Mouse (Mus musculus) embryonic facial prominence, embryonic 14.5 days (tissue): ENCODE results near the gene Cyld. TPM values are rescaled to one million over a fixed set of nuclear protein-coding genes. Genes with fewer than 3 reads are reported as not detected.
A peak's percentile ranks its signal among the peaks of the same experiment; 100 is the strongest.

ENCODE experiments used
- ATAC-seq: fragments of 200-750 bp; cut with Nextera tagmentation; 2 replicates; pipeline ENCODE4 v1.8.0; 2017; ENCODE audit warnings: low read depth, moderate number of reproducible peaks, moderate TSS enrichment
- DNase-seq: peaks from one replicate; pipeline ENCODE4 v3.0.0-alpha.2; 2015; ENCODE audit warnings: low spot score
- H3K27ac ChIP-seq: fragments of 300-500 bp; sonication (generic); replicated peaks from 2 replicates; pipeline ENCODE4 v1.5.1; 2014; ENCODE audit warnings: low read depth, mild to moderate bottlenecking, low read length, moderate library complexity
- H3K27me3 ChIP-seq: fragments of 300-500 bp; sonication (generic); replicated peaks from 2 replicates; pipeline ENCODE4 v1.6.1; 2014; ENCODE audit warnings: low read length; ENCODE audit not compliant: control insufficient read depth, insufficient read depth
- H3K36me3 ChIP-seq: fragments of 300-500 bp; sonication (generic); 2 replicates; pipeline ENCODE4 v1.6.1; 2014; ENCODE audit warnings: low read length, mixed read lengths; ENCODE audit not compliant: control insufficient read depth, insufficient read depth
- H3K4me1 ChIP-seq: fragments of 300-500 bp; sonication (generic); 2 replicates; pipeline ENCODE4 v1.6.1; 2014; ENCODE audit warnings: antibody characterized with exemption, low read length; ENCODE audit not compliant: control insufficient read depth, insufficient read depth
- H3K4me2 ChIP-seq: fragments of 300-500 bp; sonication (generic); 2 replicates; pipeline ENCODE4 v1.6.1; 2014; ENCODE audit warnings: low read depth, mild to moderate bottlenecking, low read length, moderate library complexity, mixed read lengths
- H3K4me3 ChIP-seq: fragments of 300-500 bp; sonication (generic); 2 replicates; pipeline ENCODE4 v1.5.1; 2014; ENCODE audit warnings: low read depth, mild to moderate bottlenecking, low read length
- H3K9ac ChIP-seq: fragments of 300-500 bp; sonication (generic); 2 replicates; pipeline ENCODE4 v1.6.1; 2014; ENCODE audit warnings: low read depth, mild to moderate bottlenecking, low read length, moderate library complexity, mixed read lengths
- H3K9me3 ChIP-seq: fragments of 300-500 bp; sonication (generic); 2 replicates; pipeline ENCODE4 v1.6.1; 2016; ENCODE audit warnings: low read length; ENCODE audit not compliant: control insufficient read depth
- WGBS: fragments of 180-500 bp; shearing (Covaris S2); extraction: QIAGEN DNeasy Blood & Tissue Kit; methylation state at CpG from one replicate; pipeline ENCODE4 v1.1.7; 2014; 5-methylcytosine and 5-hydroxymethylcytosine counted together
- polyA plus RNA-seq: library from polyadenylated mRNA; unstranded; fragments of >200 nt; fragmentation: Nextera tagmentation; extraction: Ambion mirVana; gene quantifications from 2 replicates; pipeline ENCODE4 v1.2.1, GENCODE M21; 2014

Cyld gene
- polyA plus RNA-seq, 1 experiment from 2014 or later, result 12.0 TPM

DNA sequence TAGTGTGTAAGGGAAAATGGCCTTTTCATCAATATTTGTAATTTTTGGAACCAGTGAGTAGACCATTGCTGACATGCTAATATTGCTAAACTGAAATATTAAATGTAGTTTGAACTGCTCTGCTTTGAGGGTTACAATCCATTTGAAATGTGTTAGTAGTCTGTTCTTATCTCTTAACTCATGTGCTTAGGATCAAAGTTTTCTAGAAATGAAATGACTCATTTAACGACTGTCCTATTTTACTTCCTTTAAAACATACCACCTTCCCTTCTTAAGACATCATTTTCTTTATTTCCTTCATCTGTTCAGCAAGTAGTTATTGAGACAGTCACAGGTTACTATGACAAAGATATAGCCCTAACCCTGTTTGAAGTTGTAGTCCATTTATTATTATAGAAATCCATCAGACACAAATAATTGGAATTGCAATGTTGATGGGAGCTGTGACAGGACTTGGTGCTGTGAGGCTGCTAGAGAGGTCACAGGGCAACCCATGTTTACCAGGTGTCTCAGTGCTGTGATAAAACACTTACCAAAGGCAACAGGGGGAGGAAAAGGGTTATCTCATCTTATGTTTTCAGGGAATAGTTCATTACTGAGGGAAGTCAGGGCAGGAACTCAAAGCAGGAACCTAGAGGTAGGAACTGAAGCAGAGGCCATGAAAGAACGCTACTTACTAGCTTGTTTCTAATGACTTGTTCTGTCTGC lies 26.6 kb downstream of the Cyld start:
- Histone ChIP-seq H3K9me3 (no peaks in the 10 kb centered on the region), H3K9ac (no peak overlapping the region), H3K27ac (no peak overlapping the region), H3K27me3 (no peaks in the 10 kb centered on the region), H3K4me3 (no peak overlapping the region), H3K36me3 (peaks cover 42% of the 10 kb centered on the region), H3K4me1 (no peaks in the 10 kb centered on the region), H3K4me2 (no peak overlapping the region)
- 88% methylated on average over 2 of the region's 2 CpGs for WGBS
- no peak for ATAC-seq
- DNase-seq, result no peak

DNA sequence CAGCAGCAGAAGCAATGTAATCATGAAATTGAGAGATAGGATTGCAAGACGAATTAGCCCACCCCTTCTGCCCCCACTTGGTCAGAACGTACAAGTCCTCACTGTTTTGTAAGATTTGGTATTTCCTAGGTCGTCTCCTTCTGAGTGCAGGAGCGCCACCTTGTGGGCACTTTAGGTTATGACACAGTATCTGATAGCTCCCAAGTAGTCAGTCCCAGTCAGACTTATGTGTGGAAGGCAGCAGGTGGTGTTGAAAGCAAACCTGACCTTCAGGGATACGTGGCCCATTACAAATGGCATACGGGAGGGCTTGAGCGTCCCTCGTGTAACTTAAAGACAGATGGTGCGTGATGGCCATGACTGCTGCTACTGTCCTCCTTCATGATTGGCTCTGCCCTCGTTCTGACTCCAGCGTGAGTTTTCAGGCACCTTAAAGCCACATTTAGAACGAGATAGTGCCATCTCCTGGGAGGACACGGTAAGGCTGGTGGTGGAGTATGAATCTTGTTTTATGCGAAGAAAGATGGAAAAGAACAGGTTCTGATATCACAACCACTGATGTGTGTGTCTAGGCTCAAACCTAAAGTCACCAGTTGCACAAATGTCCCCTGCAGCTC lies 58.5 kb downstream of the Cyld start:
- WGBS, result 2% methylated on average over 14 of the region's 14 CpGs
- Histone ChIP-seq H3K27ac (no peak overlapping the region), H3K9ac (no peak overlapping the region), H3K4me2 (peak overlapping the region; percentile 43), H3K9me3 (no peaks in the 10 kb centered on the region), H3K27me3 (no peaks in the 10 kb centered on the region), H3K36me3 (no peaks in the 10 kb centered on the region), H3K4me3 (no peak overlapping the region), H3K4me1 (no peaks in the 10 kb centered on the region)
- ATAC-seq (peak; percentile 82), DNase-seq (peak; percentile 90)

DNA sequence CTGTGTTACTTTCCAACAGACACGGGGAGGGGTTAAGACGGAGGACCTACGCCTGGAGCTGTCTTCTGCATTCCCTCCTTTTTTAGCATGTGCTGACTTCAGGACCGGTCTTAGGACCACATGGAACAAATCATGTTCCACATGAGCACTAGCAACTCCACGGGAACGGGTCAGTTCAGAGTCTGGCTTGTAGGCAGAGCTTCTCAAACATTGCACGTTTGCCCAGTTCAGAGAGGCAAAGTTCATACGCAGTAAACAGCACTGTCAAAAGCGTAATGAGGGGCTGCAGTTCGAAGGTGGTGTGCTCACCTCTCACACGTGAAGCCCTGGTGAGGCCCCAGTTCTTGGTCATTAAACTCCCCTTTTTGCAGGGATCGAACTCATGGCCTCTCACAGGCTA lies 65.2 kb downstream of the Cyld start:
- Histone ChIP-seq H3K4me3 (no peak overlapping the region), H3K4me2 (no peak overlapping the region), H3K4me1 (no peaks in the 10 kb centered on the region), H3K27me3 (no peaks in the 10 kb centered on the region), H3K9ac (no peak overlapping the region), H3K27ac (no peak overlapping the region), H3K36me3 (no peaks in the 10 kb centered on the region), H3K9me3 (no peaks in the 10 kb centered on the region)
- no peak for ATAC-seq
- WGBS, result 71% methylated on average over 12 of the region's 12 CpGs
- no peak for DNase-seq

DNA sequence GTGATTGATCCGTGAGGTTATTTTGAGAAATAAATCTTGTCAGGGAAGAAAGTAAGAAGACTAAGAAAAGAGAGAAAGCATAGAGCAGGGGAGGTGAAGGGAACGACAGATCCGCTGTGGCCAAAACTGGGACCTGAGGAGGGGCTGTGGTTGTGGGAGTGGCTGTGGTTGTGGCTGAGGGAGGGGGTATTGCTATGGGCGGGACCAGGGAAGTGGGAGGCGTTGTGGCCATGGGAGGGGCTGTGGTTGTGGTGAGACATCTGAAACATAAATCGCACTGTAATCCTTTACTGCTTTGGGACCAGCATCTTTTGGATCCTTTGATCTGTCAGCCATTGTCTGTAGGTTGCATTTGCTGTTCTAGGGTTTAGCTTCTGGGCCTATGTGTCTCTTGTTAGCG lies 74.4 kb downstream of the Cyld start:
- WGBS, result 80% methylated on average over 5 of the region's 7 CpGs
- no peak for ATAC-seq

DNA sequence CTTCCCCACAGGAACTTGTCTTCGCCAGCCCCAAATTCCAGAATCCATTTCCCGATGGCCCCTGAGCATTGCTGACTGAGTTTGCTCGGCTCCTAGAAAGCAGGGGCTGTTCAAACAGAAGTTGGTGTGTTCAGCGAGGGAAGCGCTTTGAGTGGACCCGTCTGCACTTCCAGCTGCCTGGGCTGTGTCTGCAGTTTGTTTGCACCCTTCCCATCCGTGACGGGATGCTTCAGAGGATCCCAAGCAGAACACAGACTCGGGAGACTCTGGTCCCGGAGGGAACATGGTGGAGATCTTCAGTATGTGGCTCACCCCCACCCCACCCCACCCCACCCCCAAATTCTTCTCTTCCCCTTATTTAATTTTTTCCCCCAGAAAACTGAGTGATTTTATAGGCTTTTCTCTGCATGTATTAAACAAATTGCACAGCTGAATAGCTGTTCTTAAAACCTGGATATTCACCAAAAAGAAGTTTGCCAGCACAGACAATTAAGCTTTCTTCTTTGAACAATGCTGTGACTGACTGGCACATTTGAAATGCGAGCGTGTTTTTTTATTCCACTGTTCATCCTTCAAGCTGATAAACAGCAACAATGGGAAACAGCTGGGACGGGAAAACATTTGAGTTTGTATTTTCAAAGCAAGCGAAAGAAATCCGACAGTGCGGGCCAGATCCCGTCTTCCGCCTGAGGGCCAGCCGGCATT lies 77.9 kb downstream of the Cyld start:
- Histone ChIP-seq H3K4me2 (peak overlapping the region; percentile 25), H3K27me3 (no peaks in the 10 kb centered on the region), H3K27ac (no peak overlapping the region; the same call in 1 of the 2 replicates), H3K36me3 (no peaks in the 10 kb centered on the region), H3K4me3 (no peak overlapping the region), H3K4me1 (peaks cover 8% of the 10 kb centered on the region), H3K9ac (no peak overlapping the region), H3K9me3 (peaks cover 5% of the 10 kb centered on the region; the same call in 1 of the 2 replicates)
- ATAC-seq, result no peak; the same call in 1 of the 2 replicates
- WGBS, result 28% methylated on average over 19 of the region's 19 CpGs
- DNase-seq, result peak; percentile 73

More for the DNA sequence above, 74.4 kb downstream of the Cyld start:
- H3K4me2 ChIP-seq, result no peak overlapping the region
- no peak overlapping the region for H3K4me3 ChIP-seq
- peaks cover 5% of the 10 kb centered on the region; the same call in 1 of the 2 replicates for H3K9me3 ChIP-seq
- no peak for DNase-seq
- H3K36me3 ChIP-seq, result no peaks in the 10 kb centered on the region
- H3K9ac ChIP-seq, result no peak overlapping the region
- H3K27ac ChIP-seq, result no peak overlapping the region
- H3K4me1 ChIP-seq, result peaks cover 8% of the 10 kb centered on the region
- no peaks in the 10 kb centered on the region for H3K27me3 ChIP-seq

DNA sequence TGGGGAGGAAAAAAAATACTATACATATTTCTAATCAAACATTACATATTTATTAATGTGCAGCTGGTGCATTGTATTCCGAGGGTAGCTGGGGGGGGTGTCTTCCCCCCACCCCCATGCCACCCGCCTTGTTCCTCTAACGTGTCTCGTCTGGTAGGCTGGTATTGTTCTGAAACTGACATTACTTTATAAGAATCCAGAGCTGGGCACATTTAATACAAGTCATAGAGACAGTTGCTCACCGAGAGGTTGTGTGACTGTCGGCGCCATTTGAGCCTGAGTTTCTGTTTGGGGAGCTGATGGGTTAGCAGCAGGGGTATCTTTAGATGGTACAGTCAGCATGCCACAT lies 78.4 kb downstream of the Cyld start:
- Histone ChIP-seq H3K4me2 (peak overlapping the region; percentile 25; the same call in 1 of the 2 replicates), H3K4me3 (no peak overlapping the region), H3K9ac (no peak overlapping the region), H3K4me1 (peaks cover 8% of the 10 kb centered on the region), H3K27ac (no peak overlapping the region; the same call in 1 of the 2 replicates), H3K9me3 (0 out of 2 replicates have a peak, but pooled peaks cover under 1% of the 10 kb centered on the region), H3K27me3 (no peaks in the 10 kb centered on the region), H3K36me3 (no peaks in the 10 kb centered on the region)
- 60% methylated on average over 7 of the region's 7 CpGs for WGBS
- DNase-seq, result no peak
- no peak for ATAC-seq

DNA sequence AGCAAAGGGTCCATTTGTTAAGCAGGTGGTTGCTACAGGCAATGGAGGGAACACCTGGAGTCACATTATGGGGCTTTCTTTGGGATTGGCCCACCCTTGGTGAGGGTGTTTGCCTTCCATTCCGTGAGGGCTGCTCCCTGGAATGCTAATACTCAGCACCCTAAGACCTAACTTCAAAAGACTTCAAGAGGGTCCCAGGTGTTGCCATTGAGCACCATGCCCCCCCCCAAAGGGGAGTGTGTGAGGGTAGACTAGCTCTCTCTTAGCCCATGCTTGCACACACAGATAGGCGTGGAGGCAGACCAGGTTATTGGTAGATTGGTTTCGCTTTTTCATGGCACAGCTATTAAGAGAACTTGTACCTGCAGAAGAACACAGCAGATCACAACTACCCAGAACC lies 83.3 kb downstream of the Cyld start:
- 70% methylated on average over 3 of the region's 3 CpGs for WGBS

DNA sequence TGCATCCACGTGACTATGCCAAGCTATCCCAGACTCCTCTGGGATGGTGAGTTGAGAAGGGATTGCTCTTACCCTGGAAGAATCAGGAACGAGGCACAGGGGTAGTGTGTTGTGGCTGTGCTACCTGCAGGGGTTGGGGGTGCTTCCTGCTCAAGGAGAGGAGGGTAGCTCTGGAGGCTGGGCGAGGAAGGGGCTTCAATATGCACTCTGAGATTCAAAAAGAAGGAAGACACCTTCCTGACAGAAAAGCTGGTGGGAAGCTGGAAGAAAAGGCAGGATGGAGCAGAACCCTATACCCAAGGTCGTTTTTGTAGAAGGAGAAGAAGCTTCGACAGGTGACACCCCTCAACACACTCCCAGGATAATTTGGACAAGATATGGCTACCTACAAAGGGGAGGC lies 84.5 kb downstream of the Cyld start:
- Histone ChIP-seq H3K4me1 (no peaks in the 10 kb centered on the region), H3K9ac (no peak overlapping the region), H3K9me3 (no peaks in the 10 kb centered on the region), H3K4me3 (no peak overlapping the region), H3K36me3 (no peaks in the 10 kb centered on the region), H3K27me3 (no peaks in the 10 kb centered on the region), H3K4me2 (no peak overlapping the region), H3K27ac (no peak overlapping the region)
- ATAC-seq (no peak), DNase-seq (no peak)
- 75% methylated on average over 5 of the region's 5 CpGs for WGBS

More for the DNA sequence above, 83.3 kb downstream of the Cyld start:
- Histone ChIP-seq H3K9me3 (no peaks in the 10 kb centered on the region), H3K27me3 (no peaks in the 10 kb centered on the region), H3K9ac (no peak overlapping the region), H3K27ac (no peak overlapping the region), H3K4me2 (no peak overlapping the region), H3K4me1 (peaks cover 3% of the 10 kb centered on the region; the same call in 1 of the 2 replicates), H3K4me3 (no peak overlapping the region), H3K36me3 (no peaks in the 10 kb centered on the region)
- DNase-seq (no peak), ATAC-seq (no peak)
